Mouse (Mus musculus) kidney, adult 2 months (tissue): ENCODE measurements around the gene Ldlrap1. TPM values are rescaled to one million over a fixed set of nuclear protein-coding genes. Genes with fewer than 3 reads are reported as not detected.

Experiments used
- DNase-seq: peaks from one replicate; pipeline ENCODE4 v3.0.0; 2021
- H3K27ac ChIP-seq: fragments of 200-500 bp; 2 replicates; pipeline ENCODE4 v1.5.1; 2012; ENCODE audit warnings: low read depth, low read length, control low read depth, inconsistent platforms; ENCODE audit not compliant: insufficient read depth
- H3K27me3 ChIP-seq: fragments of 200-500 bp; replicated peaks from 2 replicates; pipeline ENCODE4 v1.6.1; 2012; ENCODE audit warnings: mild to moderate bottlenecking, moderate library complexity, low read length, inconsistent platforms; ENCODE audit not compliant: control insufficient read depth, insufficient read depth
- H3K36me3 ChIP-seq: fragments of 200-500 bp; 2 replicates; pipeline ENCODE4 v1.6.1; 2012; ENCODE audit warnings: mild to moderate bottlenecking, moderate library complexity, low read length, inconsistent platforms; ENCODE audit not compliant: control insufficient read depth, insufficient read depth
- H3K4me1 ChIP-seq: fragments of 200-500 bp; 2 replicates; pipeline ENCODE4 v1.6.1; 2011; ENCODE audit warnings: low read length; ENCODE audit not compliant: control insufficient read depth, insufficient read depth
- H3K4me3 ChIP-seq: fragments of 200-500 bp; 2 replicates; pipeline ENCODE4 v1.5.1; 2011; ENCODE audit warnings: mild to moderate bottlenecking, low read depth, low read length, control low read depth; ENCODE audit not compliant: insufficient read depth
- CTCF ChIP-seq: fragments of 200-500 bp; conservative IDR thresholded peaks from 2 replicates; pipeline ENCODE4 v1.5.1; 2011; ENCODE audit warnings: low read depth, mild to moderate bottlenecking, control low read depth, low read length, moderate library complexity, mixed read lengths; ENCODE audit not compliant: insufficient read depth, insufficient read length
- POLR2A ChIP-seq: fragments of 200-500 bp; IDR thresholded peaks from one replicate; pipeline ENCODE4 v1.6.1; 2011; ENCODE audit warnings: low read depth, low read length, control low read depth
- WGBS: fragments of 180-500 bp; shearing (Covaris S2); methylation state at CpG from one replicate; pipeline ENCODE4 v1.1.7; 2018; 5-methylcytosine and 5-hydroxymethylcytosine counted together
- polyA plus RNA-seq: library from polyadenylated mRNA; depleted of rRNA; stranded (reverse); fragments of >200 nt; gene quantifications from 2 replicates; pipeline ENCODE4 v1.2.3, GENCODE M21; 2012; rRNA removed

The Ldlrap1 gene
- polyA plus RNA-seq = 21.8 and 22.0 TPM in 2 replicates

GRCm38 (mm10) chr4:134767426-134768225 is at the start of gene Ldlrap1:
TSS of gene Ldlrap1 (minus strand) at chr4:134768024.
- peak; percentile 90 for DNase-seq
- H3K4me1 ChIP-seq = peaks cover 22% of the 10 kb centered on the region
- WGBS = under 1% methylated on average over 77 of the region's 80 CpGs
- no peaks in the 10 kb centered on the region for H3K27me3 ChIP-seq
- TF ChIP-seq POLR2A (no peak), CTCF (no peak)
- H3K36me3 ChIP-seq = no peaks in the 10 kb centered on the region
- H3K27ac ChIP-seq = peak within 1 kb of the TSS; percentile 60
- peak within 1 kb of the TSS; percentile 81 for H3K4me3 ChIP-seq

DNA sequence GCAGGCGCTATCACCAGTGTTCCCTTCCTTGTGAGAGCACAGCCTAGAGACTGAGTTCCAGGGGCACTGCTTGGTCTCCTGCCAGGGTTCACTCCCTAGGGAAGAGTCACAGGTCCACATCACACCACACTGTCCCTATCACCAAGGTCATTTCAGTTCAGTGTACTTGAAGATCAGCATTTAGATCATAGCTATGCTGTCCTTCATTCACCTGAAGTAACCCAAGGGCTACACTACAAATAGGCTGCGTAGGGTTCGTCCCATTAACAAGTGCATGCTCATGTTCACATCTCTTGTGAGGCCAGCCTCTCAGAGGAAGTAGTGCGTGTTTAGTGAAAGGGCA is 46.4 kb upstream of the Ldlrap1 start:
- TF ChIP-seq POLR2A (no peak), CTCF (no peak)
- Histone ChIP-seq H3K36me3 (no peaks in the 10 kb centered on the region; the same call in 1 of the 2 replicates), H3K27ac (no peak overlapping the region), H3K4me3 (no peak overlapping the region), H3K27me3 (no peaks in the 10 kb centered on the region), H3K4me1 (peaks cover 4% of the 10 kb centered on the region; the same call in 1 of the 2 replicates)
- DNase-seq = no peak
- WGBS = 68% methylated on average over 4 of the region's 4 CpGs

- H3K27me3 ChIP-seq = no peaks in the 10 kb centered on the region
- H3K36me3 ChIP-seq = no peaks in the 10 kb centered on the region; the same call in 1 of the 2 replicates
- H3K27ac ChIP-seq = no peak overlapping the region
- TF ChIP-seq POLR2A = no peak
- TF ChIP-seq CTCF = no peak
- H3K4me1 ChIP-seq = peaks cover 4% of the 10 kb centered on the region; the same call in 1 of the 2 replicates
- H3K4me3 ChIP-seq = no peak overlapping the region
- DNase-seq = no peak
- 84% methylated on average over 17 of the region's 17 CpGs for WGBS
These were observed 45.8 kb upstream of the Ldlrap1 start for GRCm38 (mm10) chr4:134813406-134814228.

DNA sequence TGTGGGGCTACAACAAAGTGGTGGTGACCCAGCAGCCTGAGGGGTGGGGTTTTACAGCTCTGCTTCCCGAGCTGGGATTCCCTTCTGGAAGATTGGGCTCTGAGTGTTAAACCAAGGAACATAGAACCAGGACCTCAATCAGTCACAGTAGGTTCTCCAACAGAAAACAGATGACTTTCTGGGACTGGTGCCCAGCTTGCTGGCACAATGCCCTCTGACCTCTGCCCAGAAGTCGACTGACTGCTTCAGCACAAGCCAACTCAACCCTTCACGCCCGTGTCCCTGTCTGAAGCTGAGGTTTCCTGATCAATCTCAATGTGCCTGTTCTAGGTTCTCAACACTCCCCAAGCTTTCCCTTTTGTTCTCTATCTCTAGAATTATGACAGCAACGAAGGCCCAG is 36.9 kb upstream of the Ldlrap1 start:
- Histone ChIP-seq H3K4me3 (no peak overlapping the region), H3K27me3 (no peaks in the 10 kb centered on the region), H3K4me1 (peaks cover 25% of the 10 kb centered on the region), H3K27ac (peak overlapping the region; percentile 41; the same call in 1 of the 2 replicates), H3K36me3 (no peaks in the 10 kb centered on the region; the same call in 1 of the 2 replicates)
- 13% methylated on average over 5 of the region's 5 CpGs for WGBS
- DNase-seq = peak; percentile 98
- TF ChIP-seq POLR2A (no peak), CTCF (no peak)

- no peaks in the 10 kb centered on the region for H3K27me3 ChIP-seq
- H3K27ac ChIP-seq = no peak overlapping the region
- 80% methylated on average over 3 of the region's 3 CpGs for WGBS
- peaks cover 31% of the 10 kb centered on the region for H3K4me1 ChIP-seq
- TF ChIP-seq CTCF (no peak), POLR2A (no peak)
- no peak for DNase-seq
- H3K4me3 ChIP-seq = no peak overlapping the region
- no peaks in the 10 kb centered on the region for H3K36me3 ChIP-seq
These were observed 34.9 kb upstream of the Ldlrap1 start for GRCm38 (mm10) chr4:134802765-134803164.

GRCm38 (mm10) chr4:134802155-134802554 is 34.3 kb upstream of the Ldlrap1 start:
- WGBS = 38% methylated on average over 10 of the region's 10 CpGs
- Histone ChIP-seq H3K36me3 (no peaks in the 10 kb centered on the region), H3K4me3 (no peak overlapping the region), H3K27me3 (no peaks in the 10 kb centered on the region), H3K4me1 (peaks cover 35% of the 10 kb centered on the region), H3K27ac (0 out of 2 replicates have a peak overlapping the region, but pooled peaks have one; percentile 3)
- peak; percentile 84 for DNase-seq
- no peak for TF ChIP-seq POLR2A
- TF ChIP-seq CTCF = no peak

- Histone ChIP-seq H3K27ac (no peak overlapping the region), H3K4me1 (peaks cover 37% of the 10 kb centered on the region), H3K36me3 (no peaks in the 10 kb centered on the region), H3K4me3 (no peak overlapping the region), H3K27me3 (no peaks in the 10 kb centered on the region)
- TF ChIP-seq POLR2A (no peak), CTCF (no peak)
- WGBS = 88% methylated on average over 10 of the region's 10 CpGs
- DNase-seq = no peak
These were observed 32.9 kb upstream of the Ldlrap1 start for GRCm38 (mm10) chr4:134800693-134801092.
